Mouse (Mus musculus): ENCODE data around the gene Aaas. TPM values are rescaled to one million over a fixed set of nuclear protein-coding genes. Genes with fewer than 3 reads are reported as not detected.

The Aaas gene
- polyA plus RNA-seq, 1 experiment from 2014 or later = 51.3 TPM

GRCm38 (mm10) chr15:102376453-102377162 lies 26.0 kb upstream of the Aaas start:
- Histone ChIP-seq H3K4me2 (replicated peaks) (peak overlapping the region; percentile 98), H3K4me3 (peak overlapping the region; percentile 55), H3K36me3 (no peaks in the 10 kb centered on the region), H3K27me3 (replicated peaks) (no peaks in the 10 kb centered on the region; the same call in 1 of the 2 replicates), H3K4me1 (peaks cover 19% of the 10 kb centered on the region), H3K27ac (peak overlapping the region; percentile 26; the same call in 1 of the 2 replicates), H3K9ac (peak overlapping the region; percentile 74), H3K9me3 (no peaks in the 10 kb centered on the region)
- peak; percentile 86 for ATAC-seq (ENCODE audit: low FRiP score, low read depth)
- under 1% methylated on average over 42 of the region's 43 CpGs for WGBS

DNA sequence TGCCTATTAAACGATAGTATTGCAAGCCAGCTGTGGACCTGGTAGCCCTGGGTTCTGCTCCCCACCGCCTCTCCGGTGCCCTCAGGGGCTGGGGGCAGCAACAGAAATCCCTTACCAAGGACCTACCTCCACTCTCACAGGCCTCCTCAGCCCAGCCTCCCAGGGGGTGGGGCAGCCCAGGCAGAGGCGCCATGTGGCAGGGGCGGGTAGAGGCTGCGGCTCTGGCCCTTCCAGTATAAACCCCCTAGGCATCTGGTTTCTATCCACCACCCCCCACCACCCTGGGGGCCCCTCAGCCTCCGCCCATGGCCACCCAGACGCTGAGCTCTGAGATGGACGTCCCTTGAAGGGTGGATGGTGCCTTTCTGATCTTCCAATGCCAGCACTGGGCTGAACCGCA lies 20.2 kb upstream of the Aaas start:
- Histone ChIP-seq H3K4me1 (peaks cover 20% of the 10 kb centered on the region), H3K27me3 (replicated peaks) (peaks cover 8% of the 10 kb centered on the region), H3K4me3 (no peak overlapping the region), H3K27ac (no peak overlapping the region), H3K4me2 (replicated peaks) (peak overlapping the region; percentile 7), H3K9ac (no peak overlapping the region), H3K36me3 (no peaks in the 10 kb centered on the region), H3K9me3 (no peaks in the 10 kb centered on the region)
- ATAC-seq (ENCODE audit: low FRiP score, low read depth) = no peak
- WGBS = 9% methylated on average over 10 of the region's 10 CpGs

- H3K4me1 ChIP-seq = peaks cover 23% of the 10 kb centered on the region
- no peaks in the 10 kb centered on the region for H3K9me3 ChIP-seq
- WGBS = 10% methylated on average over 13 of the region's 13 CpGs
- H3K27ac ChIP-seq = no peak overlapping the region
- no peaks in the 10 kb centered on the region for H3K36me3 ChIP-seq
- H3K9ac ChIP-seq = no peak overlapping the region
- no peak overlapping the region for H3K4me3 ChIP-seq
- peak overlapping the region; percentile 20; the same call in 1 of the 2 replicates for H3K4me2 ChIP-seq (replicated peaks)
- ATAC-seq (ENCODE audit: low FRiP score, low read depth) = no peak
- H3K27me3 ChIP-seq (replicated peaks) = peaks cover 13% of the 10 kb centered on the region
These were observed 19.4 kb upstream of the Aaas start for GRCm38 (mm10) chr15:102369972-102370371.

DNA sequence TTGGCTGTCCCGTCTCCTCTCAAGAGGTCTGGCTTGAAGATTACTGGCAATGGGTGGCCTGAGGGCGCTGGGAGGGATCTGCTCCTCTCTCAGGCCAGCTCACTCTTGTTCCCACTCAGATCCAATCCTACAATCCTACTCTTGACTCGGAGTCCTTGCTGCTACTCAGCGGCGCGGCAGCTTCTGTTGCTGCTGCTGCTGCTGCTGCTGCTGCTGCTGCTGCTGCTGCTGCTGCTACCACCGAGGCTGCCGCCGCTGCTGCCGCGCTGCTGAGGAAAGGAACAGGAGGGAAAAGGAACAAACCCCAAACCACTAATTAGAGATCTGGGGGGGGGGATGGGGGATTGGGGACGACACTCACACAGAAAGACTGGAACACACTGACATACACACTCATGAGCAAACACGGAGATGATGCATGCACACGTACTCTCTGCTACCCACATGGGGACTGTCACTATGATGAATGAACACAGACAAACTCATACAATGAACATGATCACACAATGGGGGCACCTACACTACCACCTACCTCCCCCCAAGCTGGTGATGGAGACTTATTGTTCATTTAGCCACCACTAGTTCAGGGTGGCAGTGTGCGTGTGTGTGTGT lies 16.3 kb upstream of the Aaas start, which contains the start of gene Sp7:
TSS of gene Sp7 (minus strand) at position 450 of the 612 bp plus-strand sequence.
- 5% methylated on average over 15 of the region's 15 CpGs for WGBS
- peaks cover 17% of the 10 kb centered on the region for H3K27me3 ChIP-seq (replicated peaks)
- ATAC-seq (ENCODE audit: low FRiP score, low read depth) = 0 out of 2 replicates have a peak, but pooled peaks have one; percentile 22

DNA sequence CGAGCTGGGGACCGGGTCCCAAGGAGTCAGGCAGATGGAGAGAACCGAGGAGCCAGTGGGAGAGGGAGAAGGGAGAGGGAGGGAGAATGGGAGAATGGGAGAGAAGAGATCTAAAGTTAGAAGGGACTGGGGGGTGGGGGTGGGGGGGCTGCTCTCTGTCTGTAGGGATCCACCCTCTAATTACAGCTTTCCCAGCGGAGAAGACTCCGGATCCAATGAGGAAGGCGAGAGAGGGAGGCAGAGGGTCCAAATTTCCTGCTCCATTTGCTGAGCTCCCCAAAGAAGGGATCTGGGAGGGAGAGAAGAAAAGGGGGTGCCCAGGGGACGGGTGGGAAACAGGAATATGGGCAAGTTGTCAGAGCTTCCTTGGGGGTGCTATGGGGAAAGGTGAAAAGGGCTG lies 15.7 kb upstream of the Aaas start:
- Histone ChIP-seq H3K9me3 (no peaks in the 10 kb centered on the region), H3K4me1 (peaks cover 28% of the 10 kb centered on the region), H3K4me3 (0 out of 2 replicates have a peak overlapping the region, but pooled peaks have one; percentile 16), H3K27ac (no peak overlapping the region), H3K9ac (peak overlapping the region; percentile 45; the same call in 1 of the 2 replicates), H3K4me2 (replicated peaks) (peak overlapping the region; percentile 55), H3K36me3 (no peaks in the 10 kb centered on the region), H3K27me3 (replicated peaks) (peaks cover 17% of the 10 kb centered on the region)
- no peak for ATAC-seq (ENCODE audit: low FRiP score, low read depth)
- WGBS = 9% methylated on average over 7 of the region's 7 CpGs

More for the DNA sequence above, 16.3 kb upstream of the Aaas start, which contains the start of gene Sp7:
- Histone ChIP-seq H3K9ac (peak within 1 kb of the TSS; percentile 45), H3K4me3 (peak within 1 kb of the TSS; percentile 16; the same call in 1 of the 2 replicates), H3K36me3 (no peaks in the 10 kb centered on the region), H3K4me2 (replicated peaks) (peak within 1 kb of the TSS; percentile 55), H3K27ac (no peak within 1 kb of the TSS), H3K4me1 (peaks cover 28% of the 10 kb centered on the region), H3K9me3 (no peaks in the 10 kb centered on the region)

DNA sequence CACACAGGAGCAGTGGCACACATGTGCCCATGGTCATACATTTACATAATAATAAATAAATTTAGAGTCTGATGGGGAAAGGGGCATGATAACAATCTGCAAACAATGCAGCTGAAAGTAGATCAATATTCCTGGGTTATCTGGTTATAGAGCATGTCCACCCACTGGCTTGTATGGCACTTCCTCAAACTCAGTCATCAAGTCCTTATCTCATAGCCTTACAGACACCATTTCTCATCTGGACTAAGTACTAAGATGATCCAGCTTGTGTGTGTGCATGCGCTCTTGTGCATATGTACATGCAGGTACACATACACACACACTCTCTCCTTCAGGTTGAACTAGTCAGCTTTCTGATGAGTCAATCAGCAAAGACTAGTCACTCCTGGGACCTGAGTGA lies 14.1 kb upstream of the Aaas start:
- no peak overlapping the region for H3K9ac ChIP-seq
- no peak overlapping the region for H3K4me3 ChIP-seq
- H3K4me2 ChIP-seq (replicated peaks) = no peak overlapping the region
- H3K9me3 ChIP-seq = no peaks in the 10 kb centered on the region
- H3K27me3 ChIP-seq (replicated peaks) = peaks cover 17% of the 10 kb centered on the region
- 95% methylated on average over 1 of the region's 1 CpGs for WGBS
- no peaks in the 10 kb centered on the region for H3K36me3 ChIP-seq
- H3K27ac ChIP-seq = no peak overlapping the region
- H3K4me1 ChIP-seq = peaks cover 18% of the 10 kb centered on the region
- ATAC-seq (ENCODE audit: low FRiP score, low read depth) = no peak

DNA sequence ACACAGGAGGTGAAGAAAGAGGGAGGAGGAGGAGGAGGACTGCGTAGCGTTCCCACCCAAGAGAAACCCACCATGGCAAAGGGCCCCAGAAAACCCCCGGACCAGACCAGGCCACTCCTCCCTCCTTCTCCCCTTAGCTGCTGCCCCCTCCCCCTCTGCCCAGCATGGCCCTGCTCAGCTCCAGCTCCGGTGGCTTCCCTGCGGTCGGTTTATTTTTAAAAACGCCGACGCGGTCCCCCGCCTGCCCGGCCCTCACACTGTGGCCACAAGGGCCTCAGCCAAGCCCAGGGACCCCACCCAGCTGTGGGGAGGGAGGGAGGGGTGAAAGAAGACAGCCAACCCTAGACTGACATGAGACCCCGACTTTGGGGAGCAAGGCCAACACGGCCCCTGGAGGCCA lies 12.1 kb upstream of the Aaas start:
- H3K9ac ChIP-seq = no peak overlapping the region

DNA sequence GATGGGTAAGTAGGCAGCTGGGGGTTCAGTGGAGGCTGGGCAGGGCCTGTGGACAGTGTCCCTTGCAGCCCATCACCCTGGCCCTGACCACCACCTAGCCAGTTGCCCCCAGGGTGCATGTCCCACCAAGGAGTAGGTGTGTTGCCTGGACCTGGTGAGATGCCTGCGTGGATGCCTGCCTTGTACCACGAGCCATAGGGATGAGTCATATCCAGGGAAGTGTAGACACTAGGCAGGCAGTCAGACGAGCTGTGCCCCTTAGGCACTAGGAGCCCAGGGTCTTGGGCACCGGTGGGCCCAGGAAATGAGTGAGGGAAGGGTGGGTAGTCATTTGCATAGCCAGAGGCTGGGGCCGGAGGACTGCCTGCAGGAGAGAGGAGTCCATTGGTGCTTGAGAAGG lies 8.3 kb upstream of the Aaas start:
- H3K4me3 ChIP-seq = no peak overlapping the region
- H3K27me3 ChIP-seq (replicated peaks) = peaks cover 31% of the 10 kb centered on the region
- peak overlapping the region; percentile 49 for H3K4me2 ChIP-seq (replicated peaks)
- H3K36me3 ChIP-seq = no peaks in the 10 kb centered on the region
- H3K27ac ChIP-seq = no peak overlapping the region
- no peak for ATAC-seq (ENCODE audit: low FRiP score, low read depth)
- no peaks in the 10 kb centered on the region for H3K9me3 ChIP-seq
- H3K9ac ChIP-seq = 0 out of 2 replicates have a peak overlapping the region, but pooled peaks have one; percentile 3
- H3K4me1 ChIP-seq = peaks cover 35% of the 10 kb centered on the region
- WGBS = 15% methylated on average over 5 of the region's 5 CpGs

More for the DNA sequence above, 12.1 kb upstream of the Aaas start:
- Histone ChIP-seq H3K27ac (no peak overlapping the region), H3K4me3 (0 out of 2 replicates have a peak overlapping the region, but pooled peaks have one; percentile 5), H3K4me1 (peaks cover 34% of the 10 kb centered on the region), H3K27me3 (replicated peaks) (peaks cover 37% of the 10 kb centered on the region), H3K36me3 (no peaks in the 10 kb centered on the region), H3K9me3 (no peaks in the 10 kb centered on the region), H3K4me2 (replicated peaks) (peak overlapping the region; percentile 40)
- ATAC-seq (ENCODE audit: low FRiP score, low read depth) = no peak
- WGBS = 13% methylated on average over 14 of the region's 14 CpGs

GRCm38 (mm10) chr15:102358126-102358525 lies 7.6 kb upstream of the Aaas start:
- Histone ChIP-seq H3K27me3 (replicated peaks) (peaks cover 31% of the 10 kb centered on the region), H3K4me3 (peak overlapping the region; percentile 18; the same call in 1 of the 2 replicates), H3K4me2 (replicated peaks) (peak overlapping the region; percentile 49), H3K36me3 (no peaks in the 10 kb centered on the region), H3K9me3 (no peaks in the 10 kb centered on the region), H3K27ac (no peak overlapping the region), H3K9ac (0 out of 2 replicates have a peak overlapping the region, but pooled peaks have one; percentile 3), H3K4me1 (peaks cover 35% of the 10 kb centered on the region)
- no peak for ATAC-seq (ENCODE audit: low FRiP score, low read depth)
- WGBS = 2% methylated on average over 25 of the region's 25 CpGs

GRCm38 (mm10) chr15:102356501-102357325 lies 6.1 kb upstream of the Aaas start:
- Histone ChIP-seq H3K4me3 (0 out of 2 replicates have a peak overlapping the region, but pooled peaks have one; percentile 50), H3K27ac (no peak overlapping the region), H3K4me2 (replicated peaks) (peak overlapping the region; percentile 92), H3K36me3 (no peaks in the 10 kb centered on the region), H3K9ac (no peak overlapping the region), H3K27me3 (replicated peaks) (peaks cover 27% of the 10 kb centered on the region), H3K9me3 (no peaks in the 10 kb centered on the region), H3K4me1 (peaks cover 31% of the 10 kb centered on the region)
- no peak for ATAC-seq (ENCODE audit: low FRiP score, low read depth)
- WGBS = 15% methylated on average over 16 of the region's 16 CpGs

DNA sequence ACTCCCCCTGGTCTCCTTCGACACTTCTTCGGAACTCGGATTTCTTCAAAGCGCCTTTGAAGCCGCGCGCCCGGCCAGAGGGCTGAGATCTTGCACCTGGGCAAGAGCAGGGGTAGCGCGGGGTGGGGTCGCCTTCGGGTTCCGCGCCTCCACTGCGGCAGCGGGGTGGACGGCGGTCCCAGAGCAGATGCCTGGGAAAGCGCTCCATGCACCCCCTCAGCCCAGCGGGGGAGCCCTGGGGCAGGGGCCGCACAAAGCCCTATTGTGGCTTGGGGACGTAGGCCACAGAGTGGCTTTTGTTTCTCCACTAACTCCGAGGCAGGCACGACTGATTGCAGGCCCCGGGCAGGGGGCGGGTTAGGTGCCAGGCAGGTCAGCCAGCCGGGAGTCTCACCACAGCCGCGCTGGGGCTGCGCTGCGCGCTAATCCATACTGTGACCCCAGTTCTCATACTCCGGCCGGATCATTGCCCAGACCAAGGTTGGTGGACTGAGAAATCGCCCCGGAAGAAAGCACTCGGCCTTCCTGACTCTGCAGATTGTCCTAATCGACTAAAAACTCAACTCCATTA lies 5.4 kb upstream of the Aaas start:
- Histone ChIP-seq H3K9ac (peak overlapping the region; percentile 81), H3K27ac (peak overlapping the region; percentile 62; the same call in 1 of the 2 replicates), H3K4me3 (peak overlapping the region; percentile 50), H3K9me3 (no peaks in the 10 kb centered on the region), H3K4me1 (peaks cover 31% of the 10 kb centered on the region), H3K36me3 (no peaks in the 10 kb centered on the region), H3K4me2 (replicated peaks) (peak overlapping the region; percentile 92), H3K27me3 (replicated peaks) (peaks cover 27% of the 10 kb centered on the region)
- ATAC-seq (ENCODE audit: low FRiP score, low read depth) = peak; percentile 72
- WGBS = 1% methylated on average over 38 of the region's 38 CpGs
